Mouse (Mus musculus): Measurements from ENCODE around the gene Eif4enif1.
"Not testable (repeated sequence)": the region's sequence is repeated elsewhere in the genome, so short reads cannot be mapped to it uniquely, and the experiment has no call there.

Eif4enif1 gene

GRCm38 (mm10) chr11:3202231-3202701 lies at the start of gene Eif4enif1:
Eif4enif1 (plus strand) TSS chr11:3202392.
- peak; percentile 86 to 95 for DNase-seq (ENCODE audit: low spot score in 2 of 2)

- DNase-seq (ENCODE audit: low spot score in 2 of 2): peak; percentile 76 to 93
Measured at GRCm38 (mm10) chr11:3153666-3154397, 48.4 kb upstream of the Eif4enif1 start.

GRCm38 (mm10) chr11:3156991-3157390 lies 45.2 kb upstream of the Eif4enif1 start:
- DNase-seq (ENCODE audit: low spot score in 2 of 2): not testable (repeated sequence)

- peak; percentile 22 to 77 for DNase-seq (ENCODE audit: low spot score in 2 of 2)
Measured at GRCm38 (mm10) chr11:3157996-3158395, 44.2 kb upstream of the Eif4enif1 start.

GRCm38 (mm10) chr11:3158800-3159199 lies 43.4 kb upstream of the Eif4enif1 start:
- DNase-seq (ENCODE audit: low spot score in 2 of 2): peak; percentile 16 to 69

- DNase-seq (ENCODE audit: low spot score in 2 of 2): peak; percentile 77 to 94
Measured at GRCm38 (mm10) chr11:3161370-3161769, 40.8 kb upstream of the Eif4enif1 start.

- DNase-seq (ENCODE audit: low spot score in 2 of 2): peak; percentile 75 to 94
Measured at GRCm38 (mm10) chr11:3162236-3162897, 39.8 kb upstream of the Eif4enif1 start.

GRCm38 (mm10) chr11:3163122-3163521 lies 39.1 kb upstream of the Eif4enif1 start:
- peak; percentile 65 to 91 for DNase-seq (ENCODE audit: low spot score in 2 of 2)

GRCm38 (mm10) chr11:3163661-3164060 lies 38.5 kb upstream of the Eif4enif1 start:
- DNase-seq (ENCODE audit: low spot score in 2 of 2): not testable (repeated sequence)

GRCm38 (mm10) chr11:3165210-3165782 lies 36.9 kb upstream of the Eif4enif1 start:
- not testable (repeated sequence) for DNase-seq (ENCODE audit: low spot score in 2 of 2)

GRCm38 (mm10) chr11:3166321-3166720 lies 35.9 kb upstream of the Eif4enif1 start:
- DNase-seq (ENCODE audit: low spot score in 2 of 2): peak; percentile 38 to 75

GRCm38 (mm10) chr11:3167129-3167528 lies 35.1 kb upstream of the Eif4enif1 start:
- DNase-seq (ENCODE audit: low spot score in 2 of 2): peak in 1 of 2 experiments; percentile 76

GRCm38 (mm10) chr11:3167571-3168001 lies 34.6 kb upstream of the Eif4enif1 start:
- peak; percentile 60 to 90 for DNase-seq (ENCODE audit: low spot score in 2 of 2)

GRCm38 (mm10) chr11:3169042-3169441 lies 33.1 kb upstream of the Eif4enif1 start:
- peak; percentile 60 to 89 for DNase-seq (ENCODE audit: low spot score in 2 of 2)

GRCm38 (mm10) chr11:3171931-3172330 lies 30.3 kb upstream of the Eif4enif1 start:
- DNase-seq (ENCODE audit: low spot score in 2 of 2): peak; percentile 72 to 92

GRCm38 (mm10) chr11:3172526-3172925 lies 29.7 kb upstream of the Eif4enif1 start:
- not testable (repeated sequence) for DNase-seq (ENCODE audit: low spot score in 2 of 2)

- peak; percentile 79 to 96 for DNase-seq (ENCODE audit: low spot score in 2 of 2)
Measured at GRCm38 (mm10) chr11:3173425-3174318, 28.5 kb upstream of the Eif4enif1 start.

- peak; percentile 74 to 92 for DNase-seq (ENCODE audit: low spot score in 2 of 2)
Measured at GRCm38 (mm10) chr11:3178968-3179725, 23.0 kb upstream of the Eif4enif1 start.

GRCm38 (mm10) chr11:3179726-3180092 lies 22.5 kb upstream of the Eif4enif1 start:
- peak; percentile 60 to 89 for DNase-seq (ENCODE audit: low spot score in 2 of 2)

GRCm38 (mm10) chr11:3180510-3181160 lies 21.6 kb upstream of the Eif4enif1 start:
- DNase-seq (ENCODE audit: low spot score in 2 of 2): peak in 1 of 2 experiments; percentile 68

Data from spleen, postnatal 4 days (tissue).